Mouse (Mus musculus): ENCODE measurements around the gene Wdr20. TPM values are rescaled to one million over a fixed set of nuclear protein-coding genes. Genes with fewer than 3 reads are reported as not detected.
"Not testable (repeated sequence)": the region's sequence is repeated elsewhere in the genome, so short reads cannot be mapped to it uniquely, and the experiment has no call there.

The Wdr20 gene
- total RNA-seq, 2 experiments from 2014 or later: 15.4 to 17.4 TPM

- DNase-seq: no peak
These were observed 24.0 kb upstream of the Wdr20 start for GRCm38 (mm10) chr12:110713784-110714183.

- DNase-seq: no peak
These were observed 23.5 kb upstream of the Wdr20 start for GRCm38 (mm10) chr12:110714215-110714614.

GRCm38 (mm10) chr12:110716004-110716403, 21.7 kb upstream of the Wdr20 start:
- DNase-seq: no peak

- no peak for DNase-seq
These were observed 12.7 kb upstream of the Wdr20 start for GRCm38 (mm10) chr12:110725051-110725450.

GRCm38 (mm10) chr12:110725489-110725888, 12.3 kb upstream of the Wdr20 start:
- no peak for DNase-seq

- DNase-seq: no peak
These were observed 11.3 kb upstream of the Wdr20 start for GRCm38 (mm10) chr12:110726428-110726827.

GRCm38 (mm10) chr12:110733254-110733653, 4.5 kb upstream of the Wdr20 start:
- DNase-seq: not testable (repeated sequence)

GRCm38 (mm10) chr12:110736641-110737040, 1.1 kb upstream of the Wdr20 start:
- DNase-seq: no peak

- DNase-seq: no peak
These were observed 596 bp downstream of the Wdr20 start for GRCm38 (mm10) chr12:110738158-110738921.

- DNase-seq: no peak
These were observed 13.2 kb downstream of the Wdr20 start for GRCm38 (mm10) chr12:110750770-110751439.

- DNase-seq: no peak
These were observed 15.0 kb downstream of the Wdr20 start for GRCm38 (mm10) chr12:110752703-110753102.

- DNase-seq: no peak
These were observed 16.2 kb downstream of the Wdr20 start for GRCm38 (mm10) chr12:110753976-110754375.

GRCm38 (mm10) chr12:110757161-110757560, 19.4 kb downstream of the Wdr20 start:
- no peak for DNase-seq

GRCm38 (mm10) chr12:110758932-110759331, 21.2 kb downstream of the Wdr20 start:
- DNase-seq: no peak

GRCm38 (mm10) chr12:110762321-110762720, 24.6 kb downstream of the Wdr20 start:
- DNase-seq: no peak

- DNase-seq: no peak
These were observed 26.8 kb downstream of the Wdr20 start for GRCm38 (mm10) chr12:110764531-110764930.

- DNase-seq: no peak
These were observed 30.8 kb downstream of the Wdr20 start for GRCm38 (mm10) chr12:110768562-110768961.

GRCm38 (mm10) chr12:110769660-110770297, 32.0 kb downstream of the Wdr20 start:
- no peak for DNase-seq

- DNase-seq: no peak
These were observed 32.9 kb downstream of the Wdr20 start for GRCm38 (mm10) chr12:110770479-110771247.

GRCm38 (mm10) chr12:110771961-110772360, 34.2 kb downstream of the Wdr20 start:
- DNase-seq: no peak

- no peak for DNase-seq
These were observed 38.1 kb downstream of the Wdr20 start for GRCm38 (mm10) chr12:110775628-110776426.

Measured in gastrocnemius, postnatal 25 days (tissue).